In genomic region chr11:75134485-75135068, GRCm38 (mm10) we compare ENCODE assay signal across 12 mouse cellular contexts. TPM values are rescaled to one million over a fixed set of nuclear protein-coding genes. Genes with fewer than 3 reads are reported as not detected.
DNase-seq lines count a peak whose midpoint lies in the region; ATAC-seq and TF ChIP-seq lines count a peak whose summit lies in the region.
"Had no signal": no experiment of that assay in that cellular context is flagged by ENCODE, and none has a peak within 500 bp of the region (broad histone marks: within the 10 kb centered on the region; RNA-seq: fewer than 3 reads in every experiment).

No protein-coding gene starts in this region.

- TF ChIP-seq POLR2A in limb, embryonic 14.5 days (IDR thresholded peaks at IDR 0.05; ENCODE audit: borderline replicate concordance, extremely low read depth, insufficient read depth, insufficient read length): no peak

- peaks cover 21% of the 10 kb centered on the region for H3K4me1 ChIP-seq in forebrain, embryonic 12.5 days
- peaks cover 47% of the 10 kb centered on the region for H3K4me1 ChIP-seq in forebrain, embryonic 10.5 days
- peaks cover 39% of the 10 kb centered on the region for H3K4me1 ChIP-seq in kidney, embryonic 14.5 days (ENCODE audit: control insufficient read depth, insufficient read depth, low read length)
- H3K4me1 ChIP-seq in heart, embryonic 14.5 days (ENCODE audit: control insufficient read depth in 2 of 2, insufficient read depth in 2 of 2, low read length in 2 of 2): peaks cover 30 to 50% of the 10 kb centered on the region in 2 experiments
- H3K4me1 ChIP-seq in limb, embryonic 14.5 days (ENCODE audit: control insufficient read depth, insufficient read depth, low read length): peaks cover 53% of the 10 kb centered on the region

- no peak overlapping the region for H3K4me2 ChIP-seq in forebrain, embryonic 12.5 days
- H3K4me2 ChIP-seq in kidney, embryonic 14.5 days (replicated peaks; ENCODE audit: low read depth, low read length): no peak overlapping the region
- no peak overlapping the region for H3K4me2 ChIP-seq in heart, embryonic 14.5 days (ENCODE audit: low read length)
- H3K4me2 ChIP-seq in limb, embryonic 14.5 days (replicated peaks; ENCODE audit: low read depth, low read length, severe bottlenecking): no peak overlapping the region

- WGBS in forebrain, embryonic 12.5 days: 85% methylated on average over 5 of the region's 5 CpGs
- WGBS in forebrain, embryonic 10.5 days: 84% methylated on average over 5 of the region's 5 CpGs
- WGBS in kidney, embryonic 14.5 days: 67% methylated on average over 5 of the region's 5 CpGs
- WGBS in heart, embryonic 14.5 days: 60% methylated on average over 5 of the region's 5 CpGs
- 38% methylated on average over 5 of the region's 5 CpGs for WGBS in limb, embryonic 14.5 days

- H3K4me3 ChIP-seq in forebrain, embryonic 12.5 days (replicated peaks): no peak overlapping the region
- H3K4me3 ChIP-seq in forebrain, embryonic 10.5 days: no peak overlapping the region
- no peak overlapping the region for H3K4me3 ChIP-seq in kidney, embryonic 14.5 days (ENCODE audit: low read length)
- H3K4me3 ChIP-seq in heart, embryonic 14.5 days (ENCODE audit: control insufficient read depth in 1 of 2, insufficient read depth in 1 of 2, low read depth in 1 of 2, low read length in 2 of 2): no peak overlapping the region
- H3K4me3 ChIP-seq in limb, embryonic 14.5 days (replicated peaks; ENCODE audit: low read length): no peak overlapping the region

- no peak for DNase-seq in forebrain, embryonic 10.5 days (ENCODE audit: extremely low spot score, low spot score)
- no peak for DNase-seq in kidney, postnatal 14 days
- peak; percentile 18 for DNase-seq in limb, embryonic 14.5 days (ENCODE audit: low spot score)
- no peak for DNase-seq in urinary bladder, postnatal 25 days (ENCODE audit: low spot score)
- no peak for DNase-seq in thymus, postnatal 0 days (ENCODE audit: low spot score)
- DNase-seq: adrenal gland, postnatal 25 days; cerebellum, adult 9-10 months; layer of hippocampus, adult 9-11 months; spleen, adult 18-20 months had no signal

- no peaks in the 10 kb centered on the region for H3K9me3 ChIP-seq in forebrain, embryonic 12.5 days
- no peaks in the 10 kb centered on the region for H3K9me3 ChIP-seq in forebrain, embryonic 10.5 days
- H3K9me3 ChIP-seq in kidney, embryonic 14.5 days (ENCODE audit: control insufficient read depth, low read length): no peaks in the 10 kb centered on the region
- H3K9me3 ChIP-seq in heart, embryonic 14.5 days (ENCODE audit: control insufficient read depth, low read length): no peaks in the 10 kb centered on the region
- no peaks in the 10 kb centered on the region for H3K9me3 ChIP-seq in limb, embryonic 14.5 days (ENCODE audit: control insufficient read depth, low read length)

- ATAC-seq in forebrain, embryonic 12.5 days (ENCODE audit: low FRiP score): no peak
- ATAC-seq in kidney, embryonic 14.5 days (ENCODE audit: low FRiP score, low TSS enrichment): no peak
- no peak for ATAC-seq in heart, embryonic 14.5 days (ENCODE audit: insufficient number of reproducible peaks, insufficient read depth, low FRiP score, low read depth)
- no peak for ATAC-seq in limb, embryonic 14.5 days (ENCODE audit: low FRiP score, low read depth)

- H3K36me3 ChIP-seq in forebrain, embryonic 12.5 days (replicated peaks): peaks cover 5% of the 10 kb centered on the region; the same call in 1 of the 2 replicates
- peaks cover 10% of the 10 kb centered on the region; the same call in 1 of the 2 replicates for H3K36me3 ChIP-seq in forebrain, embryonic 10.5 days (replicated peaks)
- no peaks in the 10 kb centered on the region for H3K36me3 ChIP-seq in kidney, embryonic 14.5 days (ENCODE audit: control insufficient read depth, insufficient read depth, low read length)
- H3K36me3 ChIP-seq in heart, embryonic 14.5 days (ENCODE audit: control insufficient read depth, insufficient read depth, low read length): 0 out of 2 replicates have a peak, but pooled peaks cover 4% of the 10 kb centered on the region
- peaks cover 2% of the 10 kb centered on the region; the same call in 1 of the 2 replicates for H3K36me3 ChIP-seq in limb, embryonic 14.5 days (ENCODE audit: control insufficient read depth, insufficient read depth, low read length)

- H3K27me3 ChIP-seq in forebrain, embryonic 12.5 days: no peaks in the 10 kb centered on the region
- no peaks in the 10 kb centered on the region for H3K27me3 ChIP-seq in forebrain, embryonic 10.5 days (ENCODE audit: poor library complexity, severe bottlenecking)
- no peaks in the 10 kb centered on the region for H3K27me3 ChIP-seq in kidney, embryonic 14.5 days (ENCODE audit: control insufficient read depth, insufficient read depth, low read length)
- H3K27me3 ChIP-seq in heart, embryonic 14.5 days (ENCODE audit: control insufficient read depth, insufficient read depth, low read length): no peaks in the 10 kb centered on the region
- H3K27me3 ChIP-seq in limb, embryonic 14.5 days (ENCODE audit: control insufficient read depth, insufficient read depth, low read length): no peaks in the 10 kb centered on the region

- H3K27ac ChIP-seq in forebrain, embryonic 12.5 days: peak overlapping the region; percentile 6; the same call in 1 of the 2 replicates
- no peak overlapping the region for H3K27ac ChIP-seq in forebrain, embryonic 10.5 days
- H3K27ac ChIP-seq in kidney, embryonic 14.5 days (ENCODE audit: low read depth, low read length): peak overlapping the region; percentile 66; the same call in 1 of the 2 replicates
- peak overlapping the region; percentile 12 to 77; a peak in 2 of 4 replicates for H3K27ac ChIP-seq in heart, embryonic 14.5 days (replicated peaks in 1 of 2; ENCODE audit: control insufficient read depth in 1 of 2, insufficient read depth in 1 of 2, low read depth in 2 of 2, low read length in 2 of 2)
- 0 out of 2 replicates have a peak overlapping the region, but pooled peaks have one; percentile 27 for H3K27ac ChIP-seq in limb, embryonic 14.5 days (replicated peaks; ENCODE audit: low read depth, low read length)

- no peak overlapping the region for H3K9ac ChIP-seq in forebrain, embryonic 12.5 days
- H3K9ac ChIP-seq in kidney, embryonic 14.5 days (ENCODE audit: low read depth, low read length): no peak overlapping the region
- no peak overlapping the region for H3K9ac ChIP-seq in heart, embryonic 14.5 days (ENCODE audit: low read length)
- H3K9ac ChIP-seq in limb, embryonic 14.5 days (ENCODE audit: low read depth, low read length, severe bottlenecking): no peak overlapping the region

RNA-seq across cellular contexts. Expression of gene Hic1, which starts 34.7 kb away (rescaled TPM):
- polyA plus RNA-seq in forebrain, embryonic 12.5 days (2016; fragmentation: Nextera tagmentation; extraction: Ambion mirVana): 3.2 and 4.4 TPM in 2 replicates
- polyA plus RNA-seq in forebrain, embryonic 10.5 days (2016; fragmentation: Nextera tagmentation; extraction: Ambion mirVana): 0.12 and 0.21 TPM in 2 replicates
- 16.9 and 26.6 TPM in 2 replicates for polyA plus RNA-seq in kidney, embryonic 14.5 days (2014; fragmentation: Nextera tagmentation; extraction: Ambion mirVana)
- polyA plus RNA-seq in heart, embryonic 14.5 days (2014; fragmentation: Nextera tagmentation; extraction: Ambion mirVana): 6.4 and 6.8 TPM in 2 replicates
- 90.8 and 125 TPM in 2 replicates for polyA plus RNA-seq in limb, embryonic 14.5 days (2012; rRNA removed)
- polyA plus RNA-seq in limb, embryonic 14.5 days (2014; fragmentation: Nextera tagmentation; extraction: Ambion mirVana): 21.4 and 24.6 TPM in 2 replicates
- 8.3 and 11.0 TPM in 2 replicates for polyA plus RNA-seq in thymus, postnatal 0 days (2015; fragmentation: Nextera tagmentation; extraction: Ambion mirVana)

RNA-seq across cellular contexts. Expression of gene Ovca2, which starts 44.1 kb away (rescaled TPM):
- polyA plus RNA-seq in forebrain, embryonic 12.5 days (2016; fragmentation: Nextera tagmentation; extraction: Ambion mirVana): 24.3 and 25.3 TPM in 2 replicates
- 33.6 and 34.0 TPM in 2 replicates for polyA plus RNA-seq in forebrain, embryonic 10.5 days (2016; fragmentation: Nextera tagmentation; extraction: Ambion mirVana)
- 33.3 and 33.4 TPM in 2 replicates for polyA plus RNA-seq in kidney, embryonic 14.5 days (2014; fragmentation: Nextera tagmentation; extraction: Ambion mirVana)
- polyA plus RNA-seq in heart, embryonic 14.5 days (2014; fragmentation: Nextera tagmentation; extraction: Ambion mirVana): 19.4 and 19.7 TPM in 2 replicates
- polyA plus RNA-seq in limb, embryonic 14.5 days (2012; rRNA removed): 22.5 and 25.0 TPM in 2 replicates
- polyA plus RNA-seq in limb, embryonic 14.5 days (2014; fragmentation: Nextera tagmentation; extraction: Ambion mirVana): 29.8 and 30.3 TPM in 2 replicates
- polyA plus RNA-seq in thymus, postnatal 0 days (2015; fragmentation: Nextera tagmentation; extraction: Ambion mirVana): 34.2 and 37.7 TPM in 2 replicates

RNA-seq across cellular contexts. Expression of gene Dph1, which starts 56.5 kb away (rescaled TPM):
- polyA plus RNA-seq in forebrain, embryonic 12.5 days (2016; fragmentation: Nextera tagmentation; extraction: Ambion mirVana): 15.7 and 16.6 TPM in 2 replicates
- polyA plus RNA-seq in forebrain, embryonic 10.5 days (2016; fragmentation: Nextera tagmentation; extraction: Ambion mirVana): 29.5 TPM in 2 replicates
- 25.7 and 29.2 TPM in 2 replicates for polyA plus RNA-seq in kidney, embryonic 14.5 days (2014; fragmentation: Nextera tagmentation; extraction: Ambion mirVana)
- 23.1 and 23.7 TPM in 2 replicates for polyA plus RNA-seq in heart, embryonic 14.5 days (2014; fragmentation: Nextera tagmentation; extraction: Ambion mirVana)
- polyA plus RNA-seq in limb, embryonic 14.5 days (2012; rRNA removed): 30.0 and 46.6 TPM in 2 replicates
- 23.1 and 25.5 TPM in 2 replicates for polyA plus RNA-seq in limb, embryonic 14.5 days (2014; fragmentation: Nextera tagmentation; extraction: Ambion mirVana)
- polyA plus RNA-seq in thymus, postnatal 0 days (2015; fragmentation: Nextera tagmentation; extraction: Ambion mirVana): 14.0 and 14.1 TPM in 2 replicates

RNA-seq across cellular contexts. Expression of gene Rtn4rl1, which starts 59.0 kb away (rescaled TPM):
- 1.7 and 1.8 TPM in 2 replicates for polyA plus RNA-seq in forebrain, embryonic 12.5 days (2016; fragmentation: Nextera tagmentation; extraction: Ambion mirVana)
- polyA plus RNA-seq in forebrain, embryonic 10.5 days (2016; fragmentation: Nextera tagmentation; extraction: Ambion mirVana): 1.1 and 1.3 TPM in 2 replicates
- polyA plus RNA-seq in kidney, embryonic 14.5 days (2014; fragmentation: Nextera tagmentation; extraction: Ambion mirVana): 2.7 and 4.2 TPM in 2 replicates
- polyA plus RNA-seq in heart, embryonic 14.5 days (2014; fragmentation: Nextera tagmentation; extraction: Ambion mirVana): 17.0 and 17.3 TPM in 2 replicates
- polyA plus RNA-seq in limb, embryonic 14.5 days (2012; rRNA removed): 3.4 and 3.9 TPM in 2 replicates
- 4.4 and 5.3 TPM in 2 replicates for polyA plus RNA-seq in limb, embryonic 14.5 days (2014; fragmentation: Nextera tagmentation; extraction: Ambion mirVana)
- polyA plus RNA-seq in thymus, postnatal 0 days (2015; fragmentation: Nextera tagmentation; extraction: Ambion mirVana): 7.8 and 8.1 TPM in 2 replicates
